Mouse (Mus musculus): Measurements from ENCODE around the gene Cacna1c.

DNA sequence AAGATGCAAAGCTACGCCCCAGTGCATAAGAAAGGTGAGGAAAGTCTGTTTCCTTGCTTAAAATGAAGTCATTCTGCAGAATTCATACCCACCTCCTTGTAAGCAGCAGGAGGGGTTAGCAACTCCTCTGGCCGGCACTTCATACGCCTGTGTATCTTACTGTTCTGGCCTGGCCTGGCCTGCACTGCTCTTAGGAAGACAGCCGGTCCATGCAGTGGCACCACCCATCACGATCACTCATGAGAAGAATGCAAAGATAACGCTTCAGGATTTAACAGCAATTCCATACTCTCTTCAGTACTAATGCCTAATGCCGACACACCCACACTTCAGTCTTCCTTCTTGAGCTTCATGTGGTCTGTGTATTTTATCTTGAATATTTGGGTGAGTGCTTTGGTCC lies 8.1 kb upstream of the Cacna1c start:
- TF ChIP-seq CTCF (IDR thresholded peaks at IDR 0.05; ENCODE audit: low read depth) (no peak), EP300 (optimal IDR thresholded peaks at IDR 0.05) (no peak)
